Mouse (Mus musculus) hindbrain, embryonic 14.5 days (tissue): ENCODE measurements around the gene Palm. TPM values are rescaled to one million over a fixed set of nuclear protein-coding genes. Genes with fewer than 3 reads are reported as not detected.
"Not testable (repeated sequence)": the region's sequence is repeated elsewhere in the genome, so short reads cannot be mapped to it uniquely, and the experiment has no call there.

ENCODE experiments used
- ATAC-seq: fragments of 200-750 bp; cut with Nextera tagmentation; 2 replicates; pipeline ENCODE4 v1.8.0; 2017; ENCODE audit warnings: moderate number of reproducible peaks, mild to moderate bottlenecking, moderate TSS enrichment, moderate library complexity; ENCODE audit not compliant: low FRiP score
- DNase-seq: peaks from one replicate; pipeline ENCODE4 v3.0.0-alpha.2; 2015; ENCODE audit warnings: low spot score
- H3K27ac ChIP-seq: fragments of 300-500 bp; sonication (generic); 2 replicates; pipeline ENCODE4 v1.5.1; 2014; ENCODE audit warnings: mild to moderate bottlenecking, moderate library complexity
- H3K27me3 ChIP-seq: fragments of 300-500 bp; sonication (generic); 2 replicates; pipeline ENCODE4 v1.6.1; 2014; ENCODE audit warnings: mild to moderate bottlenecking, low read length, mixed read lengths; ENCODE audit not compliant: control insufficient read depth, insufficient read depth
- H3K36me3 ChIP-seq: fragments of 300-500 bp; sonication (generic); replicated peaks from 2 replicates; pipeline ENCODE4 v1.6.1; 2014; ENCODE audit not compliant: control insufficient read depth, insufficient read depth
- H3K4me1 ChIP-seq: fragments of 300-500 bp; sonication (generic); replicated peaks from 2 replicates; pipeline ENCODE4 v1.6.1; 2014; ENCODE audit warnings: antibody characterized with exemption, low read length, mixed read lengths; ENCODE audit not compliant: control insufficient read depth, insufficient read depth
- H3K4me2 ChIP-seq: fragments of 300-500 bp; sonication (generic); replicated peaks from 2 replicates; pipeline ENCODE4 v1.6.1; 2014; ENCODE audit warnings: mild to moderate bottlenecking, moderate library complexity
- H3K4me3 ChIP-seq: fragments of 300-500 bp; sonication (generic); replicated peaks from 2 replicates; pipeline ENCODE4 v1.5.1; 2014; ENCODE audit warnings: mild to moderate bottlenecking, low read length
- H3K9ac ChIP-seq: fragments of 300-500 bp; sonication (generic); 2 replicates; pipeline ENCODE4 v1.6.1; 2014
- H3K9me3 ChIP-seq: fragments of 300-500 bp; sonication (generic); 2 replicates; pipeline ENCODE4 v1.6.1; 2016; ENCODE audit warnings: low read length; ENCODE audit not compliant: control insufficient read depth
- WGBS: fragments of 180-500 bp; shearing (Covaris S2); extraction: QIAGEN DNeasy Blood & Tissue Kit; methylation state at CpG from one replicate; pipeline ENCODE4 v1.1.7; 2014; 5-methylcytosine and 5-hydroxymethylcytosine counted together
- polyA plus RNA-seq: library from polyadenylated mRNA; unstranded; fragments of >200 nt; fragmentation: Nextera tagmentation; extraction: Ambion mirVana; gene quantifications from 2 replicates; pipeline ENCODE4 v1.2.1, GENCODE M21; 2014

The Palm gene
- polyA plus RNA-seq, 1 experiment from 2014 or later: 240 TPM

DNA sequence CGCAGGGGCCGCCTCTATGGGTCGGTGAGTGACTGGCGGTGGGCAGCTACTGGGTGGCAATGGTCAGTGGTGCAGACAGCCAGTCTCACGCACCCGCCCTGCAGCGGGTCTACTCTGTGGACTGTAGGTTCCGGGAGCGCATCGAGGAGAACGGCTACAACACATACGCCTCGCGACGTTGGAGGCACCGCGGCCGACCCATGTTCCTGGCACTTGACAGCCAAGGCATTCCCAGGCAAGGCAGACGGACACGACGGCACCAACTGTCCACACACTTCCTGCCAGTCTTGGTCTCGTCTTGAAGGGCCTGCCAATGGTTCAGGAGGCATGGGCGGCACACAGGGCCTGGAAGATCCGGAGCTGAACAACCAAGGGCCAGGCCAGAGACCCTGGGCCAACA, 36.7 kb upstream of the Palm start:
- Histone ChIP-seq H3K9ac (no peak overlapping the region), H3K4me2 (no peak overlapping the region)
- WGBS: 88% methylated on average over 24 of the region's 24 CpGs

DNA sequence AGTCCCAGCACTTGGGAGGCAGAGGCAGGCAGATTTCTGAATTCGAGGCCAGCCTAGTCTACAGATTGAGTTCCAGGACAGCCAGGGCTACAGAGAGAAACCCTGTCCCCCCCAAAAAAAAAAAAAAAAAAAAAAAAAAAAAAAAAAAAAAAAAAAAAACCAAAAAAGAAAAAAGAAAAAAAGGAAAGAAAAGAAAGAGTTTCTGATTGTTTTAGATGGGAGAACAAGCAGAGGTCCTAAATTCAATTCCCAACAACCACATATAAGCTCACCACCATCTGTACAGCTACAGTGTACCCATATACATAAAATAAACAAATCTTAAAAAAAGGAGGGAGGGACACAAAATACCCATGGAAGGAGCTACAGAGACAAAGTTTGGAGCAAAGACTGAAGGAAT, 33.7 kb upstream of the Palm start:
- H3K4me3 ChIP-seq, H3K27me3 ChIP-seq, H3K9me3 ChIP-seq, H3K9ac ChIP-seq, H3K4me2 ChIP-seq, ATAC-seq, DNase-seq, H3K27ac ChIP-seq: not testable (repeated sequence)
- 89% methylated on average over 1 of the region's 1 CpGs for WGBS
- H3K36me3 ChIP-seq: peaks cover 67% of the 10 kb centered on the region
- peaks cover 11% of the 10 kb centered on the region; the same call in 1 of the 2 replicates for H3K4me1 ChIP-seq

More for the DNA sequence above, 36.7 kb upstream of the Palm start:
- Histone ChIP-seq H3K36me3 (peaks cover 58% of the 10 kb centered on the region), H3K4me1 (peaks cover 11% of the 10 kb centered on the region; the same call in 1 of the 2 replicates), H3K4me3 (no peak overlapping the region), H3K27me3 (no peaks in the 10 kb centered on the region), H3K27ac (no peak overlapping the region), H3K9me3 (no peaks in the 10 kb centered on the region)
- DNase-seq (no peak), ATAC-seq (no peak)

DNA sequence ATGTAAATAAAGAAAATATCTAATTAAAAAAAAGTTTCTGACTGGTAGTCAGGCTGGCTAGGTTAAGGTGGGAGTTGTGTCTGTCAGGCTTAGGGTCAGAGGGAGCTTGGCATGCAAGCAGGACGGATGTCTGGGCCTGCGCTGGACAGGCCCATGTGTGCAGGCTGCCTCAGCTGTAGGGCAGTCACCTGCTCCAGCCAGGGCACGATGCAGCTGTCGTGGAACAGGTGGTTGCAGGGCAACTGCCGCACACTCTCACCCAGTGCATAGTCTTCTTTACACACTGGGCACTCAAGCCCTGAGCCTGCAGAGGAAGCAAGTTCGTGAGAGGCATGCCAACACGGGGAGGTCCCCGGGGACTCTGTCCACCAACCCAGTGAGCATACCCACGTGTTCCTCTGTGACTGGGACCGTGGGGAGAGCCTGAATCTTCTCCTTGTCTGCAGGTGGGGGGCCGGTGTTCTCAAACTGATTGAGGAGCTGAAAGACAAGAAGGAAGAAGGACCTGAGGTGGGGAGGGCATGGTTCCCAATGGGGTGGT, 32.7 kb upstream of the Palm start:
- Histone ChIP-seq H3K4me1 (peaks cover 12% of the 10 kb centered on the region), H3K4me3 (no peak overlapping the region), H3K4me2 (no peak overlapping the region), H3K27ac (no peak overlapping the region), H3K27me3 (no peaks in the 10 kb centered on the region), H3K9me3 (no peaks in the 10 kb centered on the region), H3K36me3 (peaks cover 67% of the 10 kb centered on the region), H3K9ac (no peak overlapping the region)
- 92% methylated on average over 11 of the region's 11 CpGs for WGBS
- ATAC-seq (no peak), DNase-seq (no peak)

DNA sequence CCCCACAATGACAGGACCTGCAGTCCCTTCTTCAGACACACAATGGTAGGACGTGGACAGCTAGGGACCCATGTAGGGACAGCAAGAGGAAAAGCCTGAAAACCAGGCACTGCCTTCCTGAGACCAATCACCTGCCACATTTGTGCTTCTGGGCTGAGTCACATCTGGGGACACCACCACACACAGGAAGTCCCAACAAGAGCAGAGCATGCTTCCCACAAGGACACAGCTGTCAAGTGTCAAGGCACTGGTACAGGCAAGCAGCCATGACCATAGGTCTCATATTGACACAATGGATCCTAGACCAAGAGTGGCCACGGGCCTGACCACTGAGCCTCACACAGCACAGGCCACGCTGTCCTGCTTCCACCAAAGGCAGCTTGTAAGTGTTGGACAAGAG, 30.5 kb upstream of the Palm start:
- 85% methylated on average over 3 of the region's 3 CpGs for WGBS

DNA sequence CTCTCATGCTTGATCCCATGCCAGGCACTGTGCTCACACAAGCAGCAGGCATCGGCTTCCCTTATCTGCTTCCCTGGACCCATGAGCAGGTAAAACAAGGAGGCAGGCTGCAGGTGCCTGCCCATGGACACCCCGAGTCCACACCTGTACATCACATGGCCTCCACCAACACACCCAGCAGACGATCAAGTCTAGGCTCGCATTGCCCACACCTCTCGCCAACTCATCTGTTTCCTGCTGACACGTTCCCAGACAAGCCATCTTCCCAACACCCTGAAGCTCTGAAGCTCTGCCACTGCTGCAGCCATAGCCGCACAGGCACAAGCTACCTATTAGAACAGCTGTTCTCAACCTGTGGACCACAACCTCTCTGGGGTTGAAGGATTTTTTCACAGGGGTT, 29.1 kb upstream of the Palm start:
- WGBS: 91% methylated on average over 7 of the region's 7 CpGs
- ATAC-seq: no peak
- H3K4me1 ChIP-seq: peaks cover 20% of the 10 kb centered on the region
- H3K36me3 ChIP-seq: peaks cover 33% of the 10 kb centered on the region
- no peaks in the 10 kb centered on the region for H3K9me3 ChIP-seq
- 0 out of 2 replicates have a peak overlapping the region, but pooled peaks have one; percentile 31 for H3K9ac ChIP-seq
- DNase-seq: no peak
- H3K27ac ChIP-seq: no peak overlapping the region
- no peak overlapping the region for H3K4me3 ChIP-seq
- H3K27me3 ChIP-seq: no peaks in the 10 kb centered on the region
- H3K4me2 ChIP-seq: no peak overlapping the region

More for the DNA sequence above, 30.5 kb upstream of the Palm start:
- Histone ChIP-seq H3K4me1 (peaks cover 18% of the 10 kb centered on the region), H3K9me3 (no peaks in the 10 kb centered on the region), H3K27me3 (no peaks in the 10 kb centered on the region), H3K27ac (no peak overlapping the region), H3K9ac (no peak overlapping the region), H3K4me3 (no peak overlapping the region), H3K36me3 (peaks cover 47% of the 10 kb centered on the region), H3K4me2 (no peak overlapping the region)
- DNase-seq (no peak), ATAC-seq (no peak)

DNA sequence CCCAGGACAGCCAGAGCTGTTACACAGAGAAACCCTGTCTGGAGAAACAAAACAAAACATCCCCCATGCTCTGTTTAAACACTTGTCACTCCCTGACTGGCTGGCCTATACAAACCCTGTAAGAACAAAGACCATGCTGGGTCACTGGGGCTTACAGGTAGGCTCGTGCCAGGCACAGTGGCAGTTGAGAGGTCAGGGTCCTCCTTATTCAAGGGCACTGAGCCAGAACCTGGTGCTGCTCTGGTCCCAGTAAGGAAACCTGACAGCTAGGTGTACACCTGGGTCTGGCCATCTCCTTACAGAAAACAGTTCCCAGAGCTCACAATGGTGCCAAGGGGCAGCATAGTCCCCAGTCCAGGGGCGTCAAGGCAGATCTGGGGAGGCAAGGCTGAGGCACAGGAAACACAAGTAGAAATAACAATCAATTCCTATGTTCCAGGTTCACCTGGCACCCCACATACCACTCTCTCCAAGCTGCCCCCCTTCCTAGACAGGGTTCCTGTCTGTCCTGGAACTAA, 28.1 kb upstream of the Palm start:
- H3K27ac ChIP-seq: no peak overlapping the region
- peak overlapping the region; percentile 88 for H3K4me3 ChIP-seq
- H3K9me3 ChIP-seq: no peaks in the 10 kb centered on the region
- peaks cover 20% of the 10 kb centered on the region for H3K4me1 ChIP-seq
- no peaks in the 10 kb centered on the region for H3K27me3 ChIP-seq
- whole genome bisulfite sequencing: 67% methylated on average over 2 of the region's 2 CpGs
- H3K9ac ChIP-seq: peak overlapping the region; percentile 87
- H3K4me2 ChIP-seq: peak overlapping the region; percentile 95
- H3K36me3 ChIP-seq: peaks cover 23% of the 10 kb centered on the region
- DNase-seq (no peak), ATAC-seq (no peak)

DNA sequence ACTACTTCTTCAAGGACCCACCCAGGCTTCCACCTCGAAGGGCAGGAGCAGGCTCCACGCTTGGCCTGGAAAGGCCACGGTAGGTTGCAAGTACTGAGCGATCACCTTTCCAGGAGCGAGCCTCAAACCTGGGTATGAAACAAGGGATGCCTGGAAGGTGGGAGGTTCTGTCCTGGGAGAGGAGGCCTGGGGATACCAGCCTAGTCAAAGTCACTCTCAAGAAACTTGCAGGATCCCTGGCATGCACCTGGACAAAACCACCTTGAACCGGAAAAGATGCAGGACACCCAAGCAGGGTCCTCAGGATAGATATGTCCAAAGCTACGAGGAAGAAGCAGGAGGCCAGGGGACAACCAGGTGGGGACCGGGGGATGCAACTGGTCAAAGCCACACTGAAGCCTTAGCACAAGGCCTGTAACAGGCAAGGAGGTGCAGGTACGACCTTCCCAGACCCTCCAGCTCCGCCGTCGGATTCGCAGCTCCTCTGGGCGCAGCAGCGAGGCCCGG, 27.3 kb upstream of the Palm start:
- Histone ChIP-seq H3K9me3 (no peaks in the 10 kb centered on the region), H3K9ac (peak overlapping the region; percentile 87), H3K27ac (peak overlapping the region; percentile 90), H3K4me3 (peak overlapping the region; percentile 88), H3K4me2 (peak overlapping the region; percentile 95), H3K36me3 (peaks cover 15% of the 10 kb centered on the region), H3K4me1 (peaks cover 20% of the 10 kb centered on the region), H3K27me3 (no peaks in the 10 kb centered on the region)
- ATAC-seq (no peak), DNase-seq (no peak)
- 8% methylated on average over 16 of the region's 16 CpGs for WGBS

DNA sequence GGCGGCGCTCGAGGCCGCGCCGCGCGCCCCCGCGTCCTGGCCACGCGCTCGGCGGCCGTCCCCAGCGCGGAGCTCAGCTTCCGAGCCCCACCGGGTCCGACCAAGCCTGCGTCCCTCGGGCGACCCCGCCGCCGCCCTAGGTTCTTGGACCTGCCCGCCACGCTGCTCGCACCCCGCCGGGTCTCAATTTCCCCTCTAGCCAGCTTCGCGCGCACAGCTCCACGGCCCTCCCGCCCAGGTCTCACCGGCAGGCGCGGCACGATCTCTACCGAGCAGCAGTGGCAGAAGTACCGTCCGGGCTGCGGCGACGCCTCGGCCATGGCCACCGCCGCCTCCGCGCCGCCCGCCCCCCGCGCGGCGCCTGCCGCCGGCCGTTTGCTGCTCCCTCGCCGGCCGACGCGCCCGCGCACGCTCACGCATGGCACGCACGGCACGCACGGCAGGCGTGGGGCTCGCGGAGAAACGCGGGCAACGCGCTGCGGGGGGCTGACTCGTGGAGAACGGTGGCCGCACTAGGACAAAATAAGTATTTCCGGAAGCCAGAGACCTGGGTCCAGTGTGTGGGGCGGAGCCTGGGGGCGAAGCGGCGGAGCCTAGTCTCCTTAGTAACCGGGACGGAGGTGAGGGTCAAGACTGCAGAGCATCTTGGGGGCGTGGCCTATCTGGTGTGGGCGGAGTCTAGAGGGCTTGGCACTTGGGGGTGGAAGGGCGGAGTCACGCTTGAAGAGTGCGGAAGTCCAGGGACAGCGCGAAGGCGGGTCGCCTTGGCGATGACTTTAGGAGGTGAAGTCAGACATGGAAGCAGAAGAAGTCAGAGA, 26.7 kb upstream of the Palm start, which contains the start of gene Rnf126:
Gene Rnf126 (minus strand): TSS at position 445 of the 818 bp plus-strand sequence.
- no peaks in the 10 kb centered on the region for H3K27me3 ChIP-seq

More for the DNA sequence above, 26.7 kb upstream of the Palm start, which contains the start of gene Rnf126:
- WGBS: under 1% methylated on average over 82 of the region's 101 CpGs
- Histone ChIP-seq H3K27ac (peak within 1 kb of the TSS; percentile 90), H3K9me3 (no peaks in the 10 kb centered on the region), H3K9ac (peak within 1 kb of the TSS; percentile 87), H3K36me3 (peaks cover 8% of the 10 kb centered on the region), H3K4me1 (peaks cover 20% of the 10 kb centered on the region), H3K4me3 (peak within 1 kb of the TSS; percentile 88), H3K4me2 (peak within 1 kb of the TSS; percentile 95)
- peak; percentile 89 for ATAC-seq
- DNase-seq: peak; percentile 96
